Mouse (Mus musculus) gonadal fat pad, adult 2 months (tissue): ENCODE results near the gene Gabbr2. TPM values are rescaled to one million over a fixed set of nuclear protein-coding genes. Genes with fewer than 3 reads are reported as not detected.

Source experiments
- DNase-seq: peaks from one replicate; pipeline ENCODE4 v3.0.0-alpha.2; 2012; ENCODE audit warnings: low read depth
- polyA plus RNA-seq: library from polyadenylated mRNA; depleted of rRNA; stranded (reverse); fragments of >200 nt; gene quantifications from 2 replicates; pipeline ENCODE4 v1.2.3, GENCODE M21; 2012

Gene Gabbr2
- polyA plus RNA-seq, 1 experiment: 0.38 TPM

DNA sequence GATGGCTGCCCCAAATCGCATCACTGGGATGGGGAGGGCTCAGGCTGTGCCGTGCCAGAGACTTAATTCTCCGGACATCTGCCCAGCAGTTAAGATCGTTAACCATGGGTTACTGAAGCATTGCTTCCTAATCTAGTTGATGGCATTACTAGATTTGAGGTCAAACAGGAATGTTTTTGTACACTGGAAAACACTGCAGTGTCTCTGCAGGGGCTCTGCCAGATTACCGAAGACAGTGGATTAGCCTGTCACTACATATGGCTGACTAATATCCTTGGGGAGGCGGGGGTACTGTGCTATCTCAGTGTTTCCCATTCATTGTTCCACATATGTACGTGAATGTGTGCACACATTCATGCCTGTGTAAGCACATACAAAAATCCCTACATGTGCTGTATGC is 225.3 kb downstream of the Gabbr2 start:
- DNase-seq: no peak

- DNase-seq: no peak
Measured at GRCm38 (mm10) chr4:46759838-46760237, 231.8 kb downstream of the Gabbr2 start.

DNA sequence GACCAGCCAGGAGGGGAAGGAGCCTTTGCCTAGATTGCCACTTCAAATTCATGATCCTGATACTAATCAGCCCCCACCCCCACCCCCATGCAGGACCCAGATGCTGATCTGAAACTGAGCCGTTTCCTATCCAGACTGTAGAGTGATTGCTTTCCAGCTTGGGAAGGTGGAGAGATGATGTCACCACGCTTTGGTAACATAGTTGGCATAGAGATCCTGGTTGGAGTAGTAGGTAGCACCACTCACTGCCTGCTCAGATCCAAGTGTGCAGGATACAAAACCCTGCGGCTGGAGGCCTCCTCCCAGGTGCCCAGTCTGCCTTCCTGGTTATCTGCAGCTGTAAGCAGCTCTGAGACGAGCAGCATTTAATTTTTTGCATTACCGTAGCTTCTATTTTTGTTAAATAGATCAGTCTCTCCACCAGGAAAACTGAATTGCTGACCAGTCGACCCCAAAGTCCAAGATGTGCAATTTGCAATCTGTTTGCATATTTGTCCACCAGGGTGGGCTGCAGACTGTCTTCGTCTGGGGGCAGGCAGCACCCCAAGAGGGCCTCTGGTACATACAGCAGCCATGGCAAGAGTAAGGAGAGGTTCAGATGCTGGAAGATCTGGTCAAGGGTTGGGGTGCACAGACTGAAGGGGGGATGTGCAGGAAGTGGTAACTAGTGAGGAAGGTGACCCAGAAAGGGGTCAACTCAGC is 233.2 kb downstream of the Gabbr2 start:
- no peak for DNase-seq

DNA sequence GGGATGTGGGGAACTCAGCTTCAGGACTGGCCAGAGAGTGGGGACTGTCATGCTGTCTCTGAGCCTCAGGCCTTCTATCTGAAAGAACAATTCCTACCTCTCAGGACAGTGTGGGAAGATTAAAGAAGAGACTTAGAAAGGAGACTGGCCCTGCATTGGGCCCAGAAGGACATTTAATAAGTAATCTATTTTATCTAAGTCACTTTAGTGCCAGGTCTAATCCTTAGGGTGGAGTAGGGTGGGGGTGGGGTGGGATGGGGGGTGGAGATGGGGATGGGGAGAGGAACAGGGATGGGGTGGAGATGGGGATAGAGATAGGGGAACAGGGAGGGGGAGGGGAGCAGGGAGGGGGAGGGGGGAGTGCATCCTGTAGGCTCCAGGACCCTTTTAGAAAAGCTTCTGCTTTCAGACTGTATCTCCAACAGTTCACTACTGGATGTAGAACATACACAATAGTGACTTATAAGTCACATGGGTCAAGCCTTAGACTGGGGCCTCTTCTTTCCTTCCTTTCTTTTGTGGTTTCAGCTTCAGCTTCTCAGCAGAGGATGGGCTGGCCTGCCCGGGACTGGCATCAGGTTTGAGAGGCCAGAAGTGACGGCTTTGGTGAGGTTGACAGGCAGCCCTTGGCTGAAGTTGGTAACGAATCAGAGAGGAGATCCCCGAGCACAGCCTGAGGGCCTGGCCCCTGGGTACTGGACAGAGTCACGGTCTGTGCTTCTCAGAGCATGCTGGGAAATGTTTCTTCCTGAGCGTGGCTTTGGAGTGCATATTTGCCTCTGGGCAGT is 237.1 kb downstream of the Gabbr2 start:
- no peak for DNase-seq

DNA sequence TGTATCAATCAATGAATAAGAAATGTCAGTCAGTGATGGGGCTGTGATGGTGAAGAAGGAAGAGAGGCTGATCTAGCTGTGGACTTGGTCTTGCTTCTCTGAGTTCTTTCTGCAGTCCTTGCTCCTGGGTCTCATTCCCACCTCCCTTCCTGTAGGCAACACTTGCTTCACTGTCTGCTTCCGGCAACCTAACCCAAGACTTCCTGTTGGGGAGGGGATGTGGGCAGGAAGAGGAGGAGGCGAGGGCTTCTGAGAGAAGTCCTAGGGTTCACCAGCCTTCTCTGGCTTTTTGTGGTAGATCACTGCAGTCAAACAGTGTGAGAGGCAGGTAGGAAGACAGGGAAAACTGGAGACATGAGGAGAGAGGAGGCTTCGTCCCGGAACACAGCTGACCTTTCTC is 239.4 kb downstream of the Gabbr2 start:
- no peak for DNase-seq

GRCm38 (mm10) chr4:46749015-46749414 is 242.7 kb downstream of the Gabbr2 start:
- no peak for DNase-seq

DNA sequence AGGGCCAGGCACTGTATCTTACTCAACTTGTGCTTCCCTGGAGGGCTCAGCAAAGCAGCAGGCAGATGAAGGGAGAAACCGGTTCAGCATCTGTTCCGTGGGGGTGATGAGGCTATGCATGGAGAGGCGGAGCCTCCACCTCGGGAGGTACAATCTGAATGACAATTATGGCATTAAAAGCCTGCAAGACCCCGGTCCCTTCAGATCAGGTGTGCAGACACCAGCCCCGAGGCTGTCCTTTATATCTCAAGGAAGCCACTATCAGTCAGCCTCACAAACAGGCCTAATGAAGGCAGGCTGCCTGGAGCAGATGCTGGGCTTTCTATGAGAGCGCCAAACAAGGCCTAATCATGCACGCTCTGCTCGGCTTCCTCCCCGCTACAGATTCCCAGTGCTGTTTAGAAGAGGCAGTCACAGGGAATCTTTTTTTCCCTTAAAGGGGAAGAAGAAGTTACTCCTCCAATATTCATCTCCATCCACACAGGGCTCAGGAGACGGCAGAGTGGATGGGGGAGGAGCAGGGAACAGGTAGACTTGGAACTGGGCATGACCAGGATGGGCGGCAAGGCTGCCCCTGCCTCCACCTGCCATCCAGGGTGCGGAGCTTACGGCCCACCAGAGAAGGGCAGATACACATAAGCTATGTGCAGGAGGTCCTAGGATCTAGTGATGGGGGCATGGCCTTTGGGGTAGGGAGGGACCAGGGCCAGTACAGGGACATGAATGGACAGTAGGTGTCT is 244.5 kb downstream of the Gabbr2 start:
- no peak for DNase-seq

DNA sequence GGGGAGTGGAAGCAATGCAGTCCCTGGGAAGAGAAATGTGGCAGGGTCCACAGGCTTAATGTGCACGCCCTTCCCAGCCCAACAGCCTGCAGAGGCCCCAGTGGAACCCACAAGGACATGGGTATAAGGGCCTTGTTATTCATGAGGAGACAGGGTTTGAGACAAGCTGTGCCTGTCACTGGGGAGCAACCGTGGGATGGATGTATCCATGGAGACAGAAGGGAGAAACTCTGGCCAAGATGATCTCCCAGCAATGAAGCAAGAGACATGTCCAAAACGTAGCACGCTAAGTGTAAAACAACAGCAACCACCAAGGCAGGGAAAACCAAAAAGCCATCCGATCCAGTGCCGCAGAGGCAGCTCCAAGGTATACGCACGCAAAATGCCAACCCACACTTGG is 246.1 kb downstream of the Gabbr2 start:
- no peak for DNase-seq

DNA sequence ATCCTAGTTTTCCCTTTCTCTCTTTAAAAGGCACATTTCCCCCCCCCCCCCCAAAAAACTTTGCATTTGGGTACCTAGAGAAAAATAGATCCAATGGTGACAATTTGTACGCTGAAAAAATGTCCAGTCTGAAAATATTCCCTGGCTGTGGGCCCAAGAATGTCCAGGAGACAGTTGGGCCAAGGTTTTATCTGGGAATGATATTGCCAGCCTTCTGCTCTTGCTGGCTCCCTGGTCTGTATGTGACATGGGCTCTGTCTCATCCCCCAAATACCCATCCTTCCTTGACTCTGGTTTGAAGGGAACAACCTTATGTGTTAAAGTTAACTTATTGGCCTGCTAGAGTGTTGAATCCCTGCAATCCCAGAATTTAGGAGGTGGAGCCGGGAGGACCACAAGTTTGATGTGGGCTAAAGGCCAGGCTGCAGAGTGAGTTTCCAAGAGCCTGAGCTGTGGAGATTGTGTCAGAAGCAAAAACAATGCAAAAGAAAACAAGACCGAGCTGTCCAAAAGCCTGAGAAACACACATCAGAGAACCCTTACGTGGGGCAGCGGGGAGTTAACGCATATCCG is 247.0 kb downstream of the Gabbr2 start:
- no peak for DNase-seq

GRCm38 (mm10) chr4:46742601-46743000 is 249.1 kb downstream of the Gabbr2 start:
- DNase-seq: no peak

GRCm38 (mm10) chr4:46736910-46737511 is 254.7 kb downstream of the Gabbr2 start:
- DNase-seq: no peak

GRCm38 (mm10) chr4:46734906-46735305 is 256.8 kb downstream of the Gabbr2 start:
- DNase-seq: no peak

GRCm38 (mm10) chr4:46731590-46731989 is 260.1 kb downstream of the Gabbr2 start:
- DNase-seq: no peak

- no peak for DNase-seq
Measured at GRCm38 (mm10) chr4:46729306-46730042, 262.2 kb downstream of the Gabbr2 start.

GRCm38 (mm10) chr4:46728231-46728630 is 263.4 kb downstream of the Gabbr2 start:
- DNase-seq: no peak

- no peak for DNase-seq
Measured at GRCm38 (mm10) chr4:46727153-46727552, 264.5 kb downstream of the Gabbr2 start.

DNA sequence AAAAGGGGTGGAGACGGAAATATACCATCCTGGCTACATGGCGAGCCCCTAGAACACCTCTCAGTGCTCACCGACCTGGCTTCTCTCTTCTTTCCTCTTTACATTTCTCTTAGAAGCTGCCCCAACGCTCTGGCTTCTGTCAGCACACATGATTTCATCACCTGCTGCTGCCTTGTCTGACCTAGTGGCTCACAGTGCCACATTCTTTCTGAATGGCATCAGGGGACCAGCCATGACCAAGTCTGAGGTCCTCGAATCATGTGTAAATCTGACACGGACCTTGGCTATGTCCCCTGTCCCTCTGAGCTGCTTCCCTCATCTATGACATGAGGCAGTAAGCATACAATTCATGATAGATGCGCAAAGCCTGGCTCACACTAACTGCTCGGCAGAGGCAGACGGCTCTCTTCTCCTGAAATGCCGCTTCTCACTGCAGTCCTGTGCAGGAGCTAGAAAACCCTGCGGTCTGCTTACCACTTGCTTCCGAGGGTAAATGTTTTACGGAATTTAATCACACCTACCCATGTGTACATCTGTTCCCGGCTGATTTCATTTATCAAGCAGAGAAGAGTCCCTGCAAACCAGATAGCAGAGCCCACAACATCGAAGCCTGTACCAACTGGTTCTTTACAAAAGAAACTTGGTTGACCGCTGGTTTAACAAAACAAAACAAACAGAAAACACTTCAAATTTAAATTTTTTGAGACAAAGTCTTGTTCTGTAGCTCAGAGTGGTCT is 270.7 kb downstream of the Gabbr2 start:
- DNase-seq: no peak

GRCm38 (mm10) chr4:46720070-46720469 is 271.6 kb downstream of the Gabbr2 start:
- no peak for DNase-seq

DNA sequence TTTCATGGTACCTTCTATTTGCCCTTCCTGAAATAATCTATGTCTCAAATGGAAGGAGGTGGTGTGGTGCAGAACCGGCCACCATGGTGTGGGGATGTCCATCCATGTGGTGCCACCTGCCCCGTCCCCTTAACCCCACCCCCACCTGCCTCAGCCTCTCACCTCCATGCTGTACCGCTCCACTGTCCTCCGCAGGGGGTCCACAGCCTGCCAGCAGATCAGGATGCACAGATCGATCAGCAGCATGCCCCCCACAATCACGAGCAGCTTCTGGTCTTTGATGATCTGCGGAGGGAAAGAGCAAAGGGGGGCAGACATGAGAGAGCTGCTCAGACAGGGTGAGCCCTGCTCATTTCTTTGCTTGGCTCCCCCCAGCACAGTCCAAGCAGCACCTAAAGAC is 273.0 kb downstream of the Gabbr2 start:
- DNase-seq: no peak

DNA sequence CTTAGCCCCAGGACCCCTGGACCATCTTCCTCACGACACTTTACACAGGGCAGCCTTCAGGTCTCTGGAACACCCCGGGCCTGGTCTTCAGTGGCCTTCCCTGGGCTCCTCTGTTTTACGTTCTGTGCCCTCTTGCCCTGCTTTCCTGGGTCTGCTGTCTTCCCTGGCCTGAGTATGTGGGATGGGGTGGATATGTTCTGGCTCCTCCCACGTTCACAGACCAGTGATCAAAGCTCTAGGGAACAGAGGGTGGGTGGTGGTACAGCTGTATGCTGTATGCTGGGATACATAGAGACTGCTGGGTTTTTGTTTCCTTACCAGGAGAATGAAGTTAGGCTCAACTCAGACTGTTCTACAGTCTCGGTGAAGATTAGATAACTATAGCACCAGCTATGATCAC is 274.5 kb downstream of the Gabbr2 start:
- DNase-seq: no peak
